Mouse (Mus musculus): ENCODE data around the gene Ccdc186.
"Not testable (repeated sequence)": the region's sequence is repeated elsewhere in the genome, so short reads cannot be mapped to it uniquely, and the experiment has no call there.

The Ccdc186 gene

DNA sequence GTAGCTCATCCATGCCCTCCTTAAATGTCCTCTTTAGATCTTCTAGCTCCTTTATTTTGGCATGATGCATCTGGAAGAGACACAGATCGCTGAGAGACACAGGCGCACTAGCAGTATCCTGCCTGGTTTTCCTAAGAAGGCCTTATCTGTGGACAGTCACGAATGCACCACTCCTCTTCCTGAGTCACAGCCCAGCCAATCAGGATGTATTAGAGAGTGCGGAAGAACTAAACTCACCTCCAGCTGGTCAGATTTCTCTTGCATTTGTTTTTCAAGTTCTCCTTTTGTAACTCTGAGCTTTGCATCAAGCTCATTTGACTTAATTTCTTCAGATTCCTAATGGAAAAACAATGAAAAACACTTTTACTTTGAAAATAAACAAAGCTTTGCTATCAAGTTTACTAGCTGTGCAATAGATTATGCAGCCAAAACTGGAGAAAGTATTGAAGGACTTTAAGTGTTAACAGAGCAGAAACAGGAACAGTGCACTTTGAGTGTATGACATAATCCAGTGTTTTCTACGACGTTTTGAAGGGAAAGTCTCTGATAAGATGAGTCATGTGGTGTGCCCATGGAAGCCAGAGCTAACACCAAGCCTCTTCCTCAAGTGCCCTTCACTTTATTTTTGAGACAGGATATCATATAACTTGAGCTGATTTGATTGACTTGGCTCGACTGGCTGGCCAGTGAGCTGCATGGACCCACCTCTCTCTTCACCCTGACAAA is 20.9 kb downstream of the Ccdc186 start:
- DNase-seq: no peak

DNA sequence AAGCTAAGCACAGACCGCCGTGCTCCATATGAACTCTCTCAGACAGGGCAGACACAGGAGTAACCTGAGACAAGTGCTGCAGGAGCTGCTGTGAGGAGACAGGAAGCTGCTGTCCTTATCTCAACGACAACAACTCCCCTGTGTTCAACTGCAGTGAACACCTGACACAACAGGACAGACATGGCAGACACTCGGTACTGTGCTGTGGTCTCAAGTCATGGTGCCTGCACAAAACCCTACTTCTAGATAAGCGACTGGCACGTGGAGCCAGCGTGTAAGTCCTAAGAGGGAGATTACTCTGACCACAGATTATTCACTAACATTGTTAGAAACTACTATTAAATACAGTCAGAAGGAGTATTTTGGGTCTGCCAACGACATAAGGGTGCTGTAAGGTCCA is 21.8 kb downstream of the Ccdc186 start:
- DNase-seq: no peak

DNA sequence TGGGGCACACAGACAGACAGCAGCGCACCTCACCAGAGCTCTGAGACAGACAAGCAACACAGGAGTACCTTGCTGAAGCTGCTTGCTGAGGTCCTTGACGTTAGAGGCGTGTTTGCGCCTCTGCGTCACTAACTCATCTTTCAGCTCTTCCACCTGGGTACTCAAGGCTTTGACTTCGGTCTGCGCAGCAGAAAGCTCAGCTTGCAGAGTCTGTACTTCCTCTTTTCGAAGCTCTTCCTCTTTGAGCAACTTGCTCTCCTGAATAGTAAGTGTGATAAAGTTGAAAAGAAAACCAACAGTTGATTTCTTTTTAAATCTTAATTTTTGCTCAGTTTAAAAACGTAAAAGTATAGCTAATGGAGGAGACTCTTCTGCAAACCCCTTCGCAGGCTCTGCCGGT is 24.6 kb downstream of the Ccdc186 start:
- no peak for DNase-seq

DNA sequence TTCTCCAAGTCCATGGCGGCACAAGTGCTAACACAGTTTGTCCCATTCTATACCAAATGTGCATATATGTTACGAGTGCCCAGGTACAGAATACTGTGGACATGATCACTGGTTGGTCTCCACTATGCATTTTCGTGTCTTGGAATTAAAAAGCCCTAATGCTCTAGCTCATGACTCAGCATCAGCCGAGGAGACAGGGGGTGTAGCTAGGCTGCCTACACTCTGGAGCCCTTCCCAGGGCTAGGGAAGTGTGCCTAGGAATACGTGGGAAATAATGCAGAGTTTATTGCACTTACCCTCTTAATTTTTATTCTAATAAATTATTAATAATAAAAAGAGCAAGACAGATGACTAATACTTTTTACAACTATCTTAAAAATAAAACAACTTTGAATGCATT is 33.0 kb downstream of the Ccdc186 start:
- DNase-seq: no peak

DNA sequence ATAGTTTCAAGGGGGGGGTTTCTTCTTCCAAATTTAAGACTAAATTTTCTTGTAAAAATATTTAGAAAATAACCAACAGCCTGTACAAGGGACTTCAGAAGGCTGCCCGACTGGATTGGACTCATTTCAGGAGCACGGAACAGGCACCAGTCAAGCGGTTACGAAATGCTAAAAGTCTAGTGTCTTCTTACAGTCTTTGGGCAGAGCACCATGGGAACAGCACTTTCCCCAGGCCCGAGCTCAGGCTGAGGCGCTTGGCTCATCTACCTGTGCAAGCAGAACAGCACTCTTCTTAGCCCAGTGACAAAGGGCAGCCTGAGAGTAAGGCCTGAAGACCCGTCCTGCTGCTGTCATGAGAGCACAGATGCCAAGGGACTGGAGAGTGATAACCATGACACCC is 34.1 kb downstream of the Ccdc186 start:
- DNase-seq: no peak

DNA sequence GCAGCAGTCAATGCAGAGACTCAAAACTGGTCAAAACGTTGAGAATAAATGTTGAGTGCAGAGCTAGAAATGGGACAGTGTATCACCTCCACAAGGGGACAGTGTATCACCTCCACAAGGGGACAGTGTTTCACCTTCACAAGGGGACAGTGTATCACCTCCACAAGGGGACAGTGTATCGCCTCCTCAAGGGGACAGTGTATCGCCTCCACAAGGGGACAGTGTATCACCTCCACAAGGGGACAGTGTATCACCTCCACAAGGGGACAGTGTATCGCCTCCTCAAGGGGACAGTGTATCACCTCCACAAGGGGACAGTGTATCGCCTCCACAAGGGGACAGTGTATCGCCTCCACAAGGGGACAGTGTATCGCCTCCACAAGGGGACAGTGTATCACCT is 43.5 kb downstream of the Ccdc186 start:
- DNase-seq: not testable (repeated sequence)

DNA sequence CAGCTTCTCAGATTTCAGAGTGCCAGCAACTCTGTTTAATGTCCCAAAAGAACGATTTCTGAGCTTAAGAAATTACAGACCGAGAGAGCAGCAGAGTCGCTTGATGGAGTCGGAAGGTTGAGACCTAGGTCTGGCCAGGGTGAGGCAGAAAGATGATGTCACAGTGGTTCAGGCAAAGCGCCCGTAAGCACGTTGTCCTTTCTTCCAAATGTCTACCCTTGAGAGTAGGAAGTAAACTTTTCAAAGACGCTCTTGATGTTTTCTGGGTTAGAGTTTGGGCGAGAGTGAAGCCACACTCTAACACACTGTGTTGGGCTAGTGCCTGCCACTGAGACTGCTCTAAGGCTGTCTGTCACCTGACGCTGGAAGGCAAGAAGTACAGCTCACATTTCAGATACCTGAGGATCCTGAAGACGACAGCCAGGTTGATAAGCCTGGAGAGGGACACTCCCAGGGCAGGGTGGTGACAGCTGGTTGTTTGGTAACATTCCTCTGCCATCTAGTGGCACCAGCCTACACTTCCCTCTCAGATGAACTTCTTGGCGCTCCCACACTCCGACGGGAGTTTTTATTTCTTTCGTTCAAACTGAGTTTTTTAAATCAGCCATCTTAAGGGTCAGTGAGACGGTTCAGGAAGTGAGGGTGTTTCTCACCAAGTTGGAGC is 45.1 kb downstream of the Ccdc186 start:
- peak; percentile 63 to 64 for DNase-seq

DNA sequence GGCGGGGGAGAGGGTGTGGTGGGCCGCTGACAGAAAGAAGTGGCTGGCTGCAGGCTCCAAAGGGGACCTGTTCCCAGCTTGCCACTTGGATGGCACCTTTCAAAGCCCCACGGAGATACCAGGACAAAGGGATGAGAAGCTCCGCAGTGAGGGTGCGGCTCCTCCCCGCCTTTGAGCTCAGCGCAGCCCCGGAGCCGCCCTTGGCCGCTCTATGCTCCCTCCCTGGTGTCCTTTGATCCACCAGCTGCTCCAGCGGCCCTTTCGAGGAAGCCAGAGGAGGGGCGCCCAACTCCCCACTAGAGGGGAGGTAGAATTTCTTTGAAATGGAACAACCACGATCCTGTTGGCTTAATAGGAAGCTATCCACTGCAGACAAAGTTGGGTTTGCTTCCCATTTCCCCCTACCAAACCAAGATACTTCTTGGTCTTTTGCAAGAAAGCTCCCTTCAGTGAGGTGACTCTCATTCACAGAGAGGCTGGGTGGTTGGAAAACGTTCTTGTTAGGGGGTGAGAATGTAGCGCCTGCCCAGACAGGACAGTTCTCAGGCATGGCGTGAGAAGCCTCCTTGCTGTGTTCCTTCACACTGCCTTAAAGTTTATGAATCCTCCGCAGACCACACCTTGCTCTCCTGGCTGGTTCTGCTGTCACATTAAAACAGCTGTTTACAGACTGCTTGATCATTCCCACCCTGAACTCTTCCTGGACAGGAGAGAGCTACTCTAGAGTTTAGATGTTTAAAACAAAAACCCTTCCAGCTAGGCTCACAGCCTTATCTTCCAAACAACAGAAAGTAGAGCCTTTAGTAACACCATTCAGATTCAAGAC is 45.9 kb downstream of the Ccdc186 start:
- no peak for DNase-seq

DNA sequence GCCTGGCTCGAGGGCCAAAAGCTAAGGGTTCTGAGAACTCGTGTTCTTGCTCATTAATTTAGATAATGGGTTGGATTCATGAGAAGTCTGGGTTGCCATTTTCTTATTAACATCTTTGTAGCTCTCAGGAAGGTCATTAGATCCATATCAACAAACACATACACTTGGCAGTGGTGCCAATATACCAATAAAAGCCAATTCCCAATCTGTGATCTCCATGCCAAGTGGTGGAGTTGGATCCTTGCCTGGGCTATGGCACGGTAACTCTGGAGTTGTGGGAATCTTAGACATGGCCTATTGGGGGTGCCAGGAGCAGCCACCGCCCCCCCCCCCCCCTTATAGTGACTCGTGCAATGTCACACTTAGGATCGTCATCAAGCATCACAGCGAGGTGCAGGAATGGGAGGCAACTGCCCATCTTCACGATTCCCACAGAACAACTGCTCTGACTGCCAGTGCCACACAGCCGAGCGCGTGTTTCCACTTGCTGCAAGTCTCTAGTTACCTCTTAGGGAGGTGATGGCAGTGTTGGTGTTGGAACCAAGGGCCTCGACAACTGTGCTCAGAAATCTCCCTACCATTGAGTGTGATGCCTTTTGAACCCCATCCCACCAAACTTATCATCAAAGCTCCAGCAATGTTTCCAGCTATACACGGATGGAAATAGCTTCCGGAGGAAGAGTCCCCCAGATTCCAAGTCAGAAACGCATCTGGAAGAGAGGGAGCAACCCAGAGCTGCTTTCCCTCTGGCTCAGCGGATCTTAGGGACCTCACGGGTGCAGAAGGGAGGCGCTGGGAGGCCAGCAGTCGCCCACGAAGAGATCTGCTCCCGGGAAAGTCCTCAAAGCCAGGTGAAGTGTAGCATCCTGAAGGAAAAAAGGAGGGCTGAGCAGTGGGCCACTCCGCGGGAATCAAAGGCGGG is 46.8 kb downstream of the Ccdc186 start:
- no peak for DNase-seq

DNA sequence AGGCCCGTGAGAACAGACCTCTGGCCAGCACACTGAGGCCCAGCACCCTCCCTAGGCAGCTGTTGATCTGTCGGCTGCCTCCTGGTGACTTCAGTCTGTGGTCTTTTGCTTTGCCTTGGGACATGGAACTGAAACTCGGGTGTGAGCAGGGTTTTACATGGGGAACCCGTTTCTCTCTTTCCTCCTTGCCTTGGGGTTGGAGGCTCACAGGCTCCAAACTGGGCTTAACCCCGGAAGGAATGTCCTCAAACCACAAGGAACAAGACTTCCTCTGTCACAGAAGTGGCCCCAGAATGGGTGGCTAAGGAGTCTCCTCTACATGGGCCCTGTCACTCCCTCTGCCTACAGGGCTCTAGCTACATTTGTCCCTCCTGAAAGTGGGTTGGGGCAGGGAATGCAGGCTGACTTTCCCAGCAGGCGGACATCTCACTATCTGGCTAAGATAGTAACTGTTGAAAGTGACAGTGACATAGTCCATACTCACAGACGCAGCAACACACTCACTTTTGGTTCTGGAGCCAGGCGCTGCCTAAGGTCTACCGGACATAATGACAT is 47.5 kb downstream of the Ccdc186 start:
- no peak for DNase-seq

DNA sequence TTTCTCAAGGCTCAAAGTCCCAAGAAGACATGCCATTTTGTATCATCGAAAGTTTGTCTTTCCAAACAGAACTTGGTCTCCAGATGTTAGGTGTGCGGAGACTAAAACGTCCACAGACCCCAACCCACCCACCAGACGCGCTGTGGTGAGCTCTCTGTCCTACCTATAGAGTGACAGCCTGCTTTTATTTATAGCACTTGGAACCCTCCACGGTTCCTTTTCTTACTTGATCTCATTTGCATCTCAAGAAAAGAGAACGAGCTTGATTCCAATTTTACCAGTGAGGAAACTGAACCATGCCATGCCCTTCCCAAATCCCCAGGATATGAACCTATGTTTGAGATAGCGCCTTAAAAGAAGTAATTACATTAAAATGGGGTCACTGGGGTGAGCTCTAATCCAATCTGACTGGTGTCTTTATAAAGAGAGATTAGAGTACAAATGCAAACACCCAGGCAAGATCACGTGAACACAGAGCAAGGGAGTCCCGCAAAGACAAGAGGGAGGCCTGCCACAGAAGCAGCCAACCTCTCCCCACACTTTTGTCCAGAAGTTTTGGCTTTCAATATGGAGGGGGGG is 48.5 kb downstream of the Ccdc186 start:
- no peak for DNase-seq

DNA sequence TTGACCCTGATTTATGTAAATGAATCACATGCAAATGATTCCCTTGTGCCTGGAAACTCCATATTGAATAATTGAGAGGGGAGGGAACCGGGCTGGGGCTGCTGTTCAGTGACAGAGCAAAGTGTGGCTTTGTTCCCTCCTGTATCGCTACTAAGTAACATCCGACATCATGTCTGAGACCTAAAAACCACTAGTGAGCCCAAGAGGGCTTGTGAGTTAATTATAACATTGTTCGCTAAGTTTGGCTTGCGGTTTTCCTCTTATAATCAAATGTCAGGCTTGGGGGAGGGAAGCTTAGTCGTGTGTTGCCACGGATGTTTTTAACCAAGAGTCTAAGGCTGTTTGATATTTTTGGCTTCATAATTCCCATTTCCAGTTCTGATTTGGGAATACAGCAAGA is 49.8 kb downstream of the Ccdc186 start:
- DNase-seq: no peak

DNA sequence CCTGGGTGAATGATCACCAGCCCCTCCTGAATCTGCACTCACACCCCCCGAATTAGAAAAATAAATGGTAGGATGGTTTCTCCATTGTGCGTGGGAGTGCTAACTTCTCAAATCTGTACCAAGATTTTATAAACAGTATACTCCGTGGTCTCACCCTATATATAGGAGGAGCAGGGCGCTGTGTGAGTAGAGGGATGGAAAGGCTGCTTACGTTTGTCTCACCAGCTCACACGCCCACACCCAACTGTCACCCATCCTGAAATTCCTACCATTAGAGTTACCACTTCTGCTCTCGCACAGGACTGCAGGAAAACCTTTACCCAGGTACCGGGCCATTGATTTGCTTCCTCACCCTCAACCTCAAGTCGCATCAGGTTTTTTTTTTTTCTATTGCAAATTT is 53.0 kb downstream of the Ccdc186 start:
- no peak for DNase-seq

DNA sequence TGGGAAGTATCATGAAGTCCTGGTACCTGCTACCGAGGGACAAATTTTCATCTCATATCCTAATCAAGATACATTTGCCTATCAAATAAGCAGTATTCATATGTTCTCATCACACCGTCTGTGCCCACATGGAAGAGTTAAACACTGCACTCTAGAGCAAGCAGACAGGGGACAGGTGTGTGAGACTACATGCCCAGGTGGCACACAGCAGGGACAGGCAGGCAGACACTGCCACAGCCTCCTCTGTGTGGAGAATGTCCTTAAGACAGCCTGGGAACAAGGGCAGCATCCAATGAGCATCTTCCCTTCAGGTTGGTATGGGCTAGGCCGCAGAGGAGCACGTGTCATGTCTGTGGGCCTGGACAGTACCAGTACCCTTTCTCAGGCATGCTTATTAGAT is 59.3 kb downstream of the Ccdc186 start:
- no peak for DNase-seq

DNA sequence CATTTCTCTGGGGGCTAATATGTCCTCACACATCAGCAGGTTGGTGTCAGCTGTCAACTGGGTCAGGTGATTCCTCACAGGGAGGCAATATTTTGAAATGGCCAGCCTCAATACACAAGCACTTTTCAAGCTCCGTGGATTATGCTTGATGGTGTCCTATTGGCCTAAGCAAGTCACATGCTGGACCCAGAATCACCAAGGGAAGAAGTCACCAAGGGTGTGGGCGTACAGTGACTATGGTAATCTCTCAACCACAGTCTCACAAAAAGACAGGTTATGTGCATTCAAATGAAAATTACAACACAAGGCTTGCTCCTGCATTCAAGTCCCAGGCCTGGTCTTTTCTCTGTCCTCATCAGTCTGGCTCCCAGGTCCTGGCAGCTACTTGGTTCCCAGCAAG is 60.3 kb downstream of the Ccdc186 start:
- DNase-seq: no peak

DNA sequence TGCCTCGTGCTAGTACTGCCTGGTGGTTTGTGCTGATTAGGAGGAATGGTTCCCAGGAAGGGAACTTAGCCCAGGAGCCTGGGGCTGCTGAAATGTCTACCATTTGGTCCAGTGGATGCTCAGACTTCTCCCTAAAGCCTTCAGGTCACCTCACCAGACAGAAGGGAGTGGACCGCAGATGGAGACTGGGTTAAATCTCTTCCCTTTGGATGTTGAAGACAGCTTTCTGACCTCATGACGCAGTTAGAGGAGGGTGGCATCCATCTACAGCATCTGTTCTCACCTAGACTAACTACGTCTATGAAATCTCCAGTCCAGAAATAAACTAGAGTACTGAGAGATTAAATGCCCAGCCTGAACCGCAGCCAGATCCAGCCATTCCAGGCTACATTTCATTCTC is 60.9 kb downstream of the Ccdc186 start:
- no peak for DNase-seq

DNA sequence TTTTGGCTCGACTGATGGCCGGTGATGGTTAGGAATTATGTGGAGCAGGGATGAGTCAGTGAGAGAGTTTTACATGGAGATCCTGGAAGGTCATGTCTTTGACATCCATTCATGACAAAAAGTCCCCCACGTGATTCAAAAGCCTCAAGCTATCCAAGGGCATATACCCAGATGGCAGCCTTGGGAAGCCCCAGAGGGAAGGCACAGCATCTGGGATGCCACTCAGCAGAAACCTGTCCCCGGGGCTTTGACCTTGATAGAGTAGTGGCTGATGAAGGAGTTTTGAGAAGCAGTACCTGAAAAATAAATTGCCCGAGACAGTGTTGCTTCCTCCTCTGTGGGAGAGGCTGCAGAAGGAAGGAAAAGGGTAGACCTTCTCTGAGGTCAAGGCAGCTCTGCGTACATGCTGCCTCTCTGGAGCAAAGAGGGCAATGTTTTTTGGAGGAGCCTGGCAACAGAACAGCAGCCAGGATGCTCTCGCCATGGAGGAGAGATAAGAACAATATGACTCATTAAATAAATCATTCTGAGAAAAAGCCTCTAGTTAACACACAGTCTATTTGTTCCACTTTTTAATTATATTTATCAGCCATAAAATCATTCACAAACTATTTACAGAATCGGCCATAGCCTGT is 61.6 kb downstream of the Ccdc186 start:
- DNase-seq: no peak

DNA sequence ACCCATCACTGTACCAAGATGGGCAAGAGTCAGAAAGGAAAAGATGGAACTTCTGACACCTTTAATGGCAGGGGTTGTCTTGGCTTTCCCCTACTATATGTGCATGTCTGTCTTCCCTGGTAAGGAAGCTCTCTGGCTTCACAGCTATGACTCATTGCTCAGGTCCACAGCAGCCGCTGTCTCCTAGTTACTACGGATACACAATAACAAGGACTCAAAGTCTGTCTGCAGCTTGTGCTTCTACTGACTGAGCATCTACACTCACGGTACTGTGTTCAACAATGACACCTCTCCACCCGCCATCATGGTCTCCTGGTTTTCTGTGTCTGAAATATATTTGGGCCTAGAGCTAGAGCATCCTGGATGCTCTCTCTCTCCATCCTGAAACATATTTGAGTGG is 62.2 kb downstream of the Ccdc186 start:
- no peak for DNase-seq

DNA sequence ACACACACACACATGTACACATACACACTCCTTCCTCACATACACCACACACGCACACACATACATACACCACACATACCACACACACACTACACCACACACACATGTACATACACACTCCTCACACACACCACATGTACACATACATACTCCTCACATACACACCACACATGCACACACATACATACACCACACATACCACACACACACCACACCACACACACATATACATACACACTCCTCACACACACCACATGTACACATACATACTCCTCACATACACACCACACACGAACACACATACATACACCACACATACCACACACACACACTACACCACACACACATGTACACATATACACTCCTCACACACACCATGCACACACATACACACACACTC is 63.7 kb downstream of the Ccdc186 start:
- no peak for DNase-seq

DNA sequence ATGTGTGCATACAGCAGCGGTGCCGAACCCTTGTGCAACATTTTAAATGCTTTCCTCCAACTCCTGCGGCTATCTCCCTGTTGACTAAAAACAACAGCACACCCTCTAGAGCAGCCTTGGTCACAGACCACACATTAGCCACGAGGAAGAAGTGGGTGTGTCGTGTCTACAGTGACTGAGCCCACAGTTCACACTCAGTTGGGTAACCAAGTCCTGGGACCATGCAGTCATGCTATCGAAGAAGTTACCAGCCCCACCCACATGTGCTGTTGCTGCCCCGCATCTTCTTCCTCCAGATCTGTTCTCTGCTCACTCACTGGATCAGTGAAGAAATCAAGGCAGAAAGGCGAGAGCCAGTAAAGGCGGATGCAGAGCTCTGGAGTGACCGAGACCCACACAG is 65.6 kb downstream of the Ccdc186 start:
- no peak for DNase-seq

DNA sequence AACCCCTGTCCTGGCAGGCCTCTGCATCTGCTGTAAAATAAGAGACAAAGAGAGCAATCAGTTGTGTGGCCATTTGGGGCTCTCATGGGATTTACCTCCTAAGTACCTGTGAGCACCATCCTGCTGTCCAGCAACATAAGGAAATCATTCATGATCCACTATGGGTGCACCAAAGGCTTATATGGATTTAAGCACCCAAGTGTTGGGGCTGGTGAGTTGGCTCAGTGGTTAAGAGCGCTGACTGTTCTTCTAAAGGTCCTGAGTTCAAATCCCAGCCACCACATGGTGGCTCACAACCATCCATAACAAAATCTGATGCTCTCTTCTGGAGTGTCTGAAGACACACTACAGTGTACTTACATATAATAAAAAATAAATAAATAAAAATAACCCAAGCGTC is 67.5 kb downstream of the Ccdc186 start:
- not testable (repeated sequence) for DNase-seq

DNA sequence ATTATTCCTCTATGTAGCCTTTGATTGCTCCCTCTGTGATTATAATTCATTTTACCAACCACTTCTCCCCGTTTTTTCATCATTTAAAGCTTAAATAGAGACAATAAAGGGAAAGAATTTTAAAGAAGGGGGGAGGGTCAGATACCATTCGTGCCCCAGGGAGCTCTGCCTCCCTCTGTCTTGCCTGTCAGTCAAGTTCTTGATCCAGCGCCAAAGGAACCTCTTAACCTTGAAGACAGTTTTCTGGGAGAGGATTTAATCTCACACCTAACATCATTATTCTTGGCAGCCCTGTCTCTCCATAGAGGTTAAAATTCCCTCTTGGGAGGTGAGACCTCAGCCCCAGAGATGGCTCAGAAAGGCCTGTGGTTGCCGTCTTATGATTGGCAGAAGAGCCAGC is 71.3 kb downstream of the Ccdc186 start:
- no peak for DNase-seq

Data from kidney, postnatal 25 days (tissue).